Mouse (Mus musculus) MEL (cell line): ENCODE results near the gene Grb2. TPM values are rescaled to one million over a fixed set of nuclear protein-coding genes. Genes with fewer than 3 reads are reported as not detected.

ENCODE experiments used
- DNase-seq: peaks from one replicate; pipeline ENCODE4 v3.0.0; 2011; ENCODE audit warnings: low read depth, low spot score
- H3K27ac ChIP-seq: 2 replicates; pipeline ENCODE4 v1.5.1; 2012; ENCODE audit warnings: low read depth, mild to moderate bottlenecking, control low read depth, low read length, moderate library complexity; ENCODE audit not compliant: control insufficient read depth
- H3K27me3 ChIP-seq, 2 experiments: fragments of 150-350 bp in 1 of 2; sonication (generic) in 1 of 2; 2 replicates each; pipeline ENCODE4 v1.6.1; 2012; ENCODE audit warnings: low read length in 2 of 2, mild to moderate bottlenecking in 2 of 2, improper control_type of control experiment in 1 of 2, moderate library complexity in 1 of 2; ENCODE audit not compliant: insufficient read depth in 2 of 2, control insufficient read depth in 1 of 2
- H3K36me3 ChIP-seq, 2 experiments: 2 replicates each; pipeline ENCODE4 v1.6.1; 2012 to 2014; ENCODE audit warnings: low read length in 2 of 2, improper control_type of control experiment in 1 of 2, inconsistent platforms in 1 of 2, mild to moderate bottlenecking in 1 of 2; ENCODE audit not compliant: insufficient read depth in 2 of 2, control insufficient read depth in 1 of 2
- H3K4me1 ChIP-seq, 2 experiments: fragments of 150-350 bp in 1 of 2; sonication (generic) in 1 of 2; 2 replicates each; pipeline ENCODE4 v1.6.1; 2012; ENCODE audit warnings: low read length in 2 of 2, improper control_type of control experiment in 1 of 2, mild to moderate bottlenecking in 1 of 2; ENCODE audit not compliant: insufficient read depth in 2 of 2, control insufficient read depth in 1 of 2
- H3K4me3 ChIP-seq, 2 experiments: fragments of 150-350 bp in 1 of 2; sonication (generic) in 1 of 2; 2 replicates each; pipeline ENCODE4 v1.5.1; 2012; ENCODE audit warnings: low read depth in 2 of 2, low read length in 2 of 2, mild to moderate bottlenecking in 2 of 2, moderate library complexity in 2 of 2, control low read depth in 1 of 2, improper control_type of control experiment in 1 of 2; ENCODE audit not compliant: control insufficient read depth in 1 of 2, insufficient read depth in 1 of 2
- H3K79me2 ChIP-seq: 2 replicates; pipeline ENCODE4 v1.6.1; 2012; ENCODE audit warnings: mild to moderate bottlenecking, low read length, moderate library complexity; ENCODE audit not compliant: control insufficient read depth, poor library complexity, insufficient read depth
- H3K9ac ChIP-seq: 2 replicates; pipeline ENCODE4 v1.6.1; 2012; ENCODE audit warnings: low read depth, mild to moderate bottlenecking, control low read depth, low read length, moderate library complexity; ENCODE audit not compliant: control insufficient read depth, poor library complexity, severe bottlenecking
- H3K9me3 ChIP-seq: fragments of 150-350 bp; sonication (generic); replicated peaks from 2 replicates; pipeline ENCODE4 v1.6.1; 2012; ENCODE audit warnings: mild to moderate bottlenecking, low read length, improper control_type of control experiment, moderate library complexity; ENCODE audit not compliant: insufficient read depth
- CHD1 ChIP-seq: IDR thresholded peaks from 2 replicates; pipeline ENCODE4 v1.6.1; 2012; ENCODE audit warnings: low read depth, mild to moderate bottlenecking, inconsistent platforms, low read length, improper control_type of control experiment
- CHD2 ChIP-seq: IDR thresholded peaks from 2 replicates; pipeline ENCODE4 v1.6.1; 2011; ENCODE audit warnings: low read length, improper control_type of control experiment
- CTCF ChIP-seq, 3 experiments: IDR thresholded peaks in 2 of 3; conservative IDR thresholded peaks in 1 of 3; 2 replicates each; pipeline ENCODE4 v1.5.1; 2011 to 2012; ENCODE audit warnings: low read length in 3 of 3, low read depth in 2 of 3, mild to moderate bottlenecking in 2 of 3, improper control_type of control experiment in 1 of 3, inconsistent platforms in 1 of 3, mixed read lengths in 1 of 3, moderate library complexity in 1 of 3; ENCODE audit not compliant: control insufficient read depth in 1 of 3, insufficient read depth in 1 of 3, poor library complexity in 1 of 3, severe bottlenecking in 1 of 3
- E2F4 ChIP-seq: IDR thresholded peaks from 2 replicates; pipeline ENCODE4 v1.6.1; 2011; ENCODE audit warnings: low read depth, low read length, improper control_type of control experiment, borderline replicate concordance
- ELF1 ChIP-seq: IDR thresholded peaks from 2 replicates; pipeline ENCODE4 v1.6.1; 2014; ENCODE audit warnings: low read depth, mild to moderate bottlenecking, inconsistent platforms, low read length, improper control_type of control experiment, moderate library complexity
- ETS1 ChIP-seq: IDR thresholded peaks from 2 replicates; pipeline ENCODE4 v1.6.1; 2012; ENCODE audit warnings: low read depth, mild to moderate bottlenecking, inconsistent platforms, low read length, improper control_type of control experiment, moderate library complexity
- GATA1 ChIP-seq: IDR thresholded peaks from 2 replicates; pipeline ENCODE4 v1.6.1; 2011; ENCODE audit warnings: low read depth, low read length, improper control_type of control experiment
- HCFC1 ChIP-seq: IDR thresholded peaks from 2 replicates; pipeline ENCODE4 v1.6.1; 2012; ENCODE audit warnings: low read depth, mild to moderate bottlenecking, inconsistent platforms, low read length, improper control_type of control experiment, moderate library complexity
- JUND ChIP-seq: IDR thresholded peaks from 2 replicates; pipeline ENCODE4 v1.6.1; 2011; ENCODE audit warnings: low read depth, mild to moderate bottlenecking, improper control_type of control experiment, low read length
- MAFK ChIP-seq: IDR thresholded peaks from 2 replicates; pipeline ENCODE4 v1.6.1; 2011; ENCODE audit warnings: low read depth, mild to moderate bottlenecking, low read length, improper control_type of control experiment, borderline replicate concordance
- MAX ChIP-seq: IDR thresholded peaks from 2 replicates; pipeline ENCODE4 v1.6.1; 2011; ENCODE audit warnings: low read length, improper control_type of control experiment
- MEF2A ChIP-seq: IDR thresholded peaks from 2 replicates; pipeline ENCODE4 v1.6.1; 2014; ENCODE audit warnings: low read depth, mild to moderate bottlenecking, inconsistent platforms, low read length, improper control_type of control experiment; ENCODE audit not compliant: poor library complexity, insufficient replicate concordance, severe bottlenecking; ENCODE audit errors: extremely low read depth
- MXI1 ChIP-seq: IDR thresholded peaks from 2 replicates; pipeline ENCODE4 v1.6.1; 2011; ENCODE audit warnings: mild to moderate bottlenecking, low read depth, low read length, improper control_type of control experiment
- MYB ChIP-seq: IDR thresholded peaks from 2 replicates; pipeline ENCODE4 v1.6.1; 2011; ENCODE audit warnings: mild to moderate bottlenecking, low read depth, low read length, improper control_type of control experiment
- MYC ChIP-seq: IDR thresholded peaks from 2 replicates; pipeline ENCODE4 v1.6.1; 2011; ENCODE audit warnings: low read depth, mild to moderate bottlenecking, low read length, improper control_type of control experiment, moderate library complexity
- NRF1 ChIP-seq: IDR thresholded peaks from 2 replicates; pipeline ENCODE4 v1.6.1; 2014; ENCODE audit warnings: low read depth, mild to moderate bottlenecking, inconsistent platforms, low read length, improper control_type of control experiment, moderate library complexity; ENCODE audit not compliant: poor library complexity, insufficient read depth, severe bottlenecking
- POLR2A ChIP-seq, 2 experiments: IDR thresholded peaks; 2 replicates each; pipeline ENCODE4 v1.6.1; 2011 to 2012; ENCODE audit warnings: low read length in 2 of 2, mild to moderate bottlenecking in 2 of 2, control low read depth in 1 of 2, improper control_type of control experiment in 1 of 2, low read depth in 1 of 2, moderate library complexity in 1 of 2; ENCODE audit not compliant: control insufficient read depth in 1 of 2, insufficient read depth in 1 of 2, poor library complexity in 1 of 2
- POLR2AphosphoS2 ChIP-seq: IDR thresholded peaks from 2 replicates; pipeline ENCODE4 v1.6.1; 2011; ENCODE audit warnings: low read length, improper control_type of control experiment
- POLR2AphosphoS5 ChIP-seq: IDR thresholded peaks from 2 replicates; pipeline ENCODE4 v1.6.1; 2012; ENCODE audit warnings: low read depth, borderline replicate concordance, mild to moderate bottlenecking, inconsistent platforms, low read length, moderate library complexity, mixed read lengths
- RAD21 ChIP-seq: IDR thresholded peaks from 2 replicates; pipeline ENCODE4 v1.6.1; 2011; ENCODE audit warnings: mild to moderate bottlenecking, low read depth, low read length, improper control_type of control experiment
- SIN3A ChIP-seq: IDR thresholded peaks from 2 replicates; pipeline ENCODE4 v1.6.1; 2012; ENCODE audit warnings: low read length, improper control_type of control experiment, inconsistent platforms
- TCF12 ChIP-seq: IDR thresholded peaks from 2 replicates; pipeline ENCODE4 v1.6.1; 2014; ENCODE audit warnings: low read depth, mild to moderate bottlenecking, inconsistent platforms, low read length, improper control_type of control experiment, moderate library complexity
- UBTF ChIP-seq: IDR thresholded peaks from 2 replicates; pipeline ENCODE4 v1.6.1; 2012; ENCODE audit warnings: low read depth, mild to moderate bottlenecking, inconsistent platforms, low read length, improper control_type of control experiment, moderate library complexity, borderline replicate concordance; ENCODE audit not compliant: insufficient read depth
- USF1 ChIP-seq: IDR thresholded peaks from 2 replicates; pipeline ENCODE4 v1.6.1; 2014; ENCODE audit warnings: low read depth, mild to moderate bottlenecking, inconsistent platforms, low read length, improper control_type of control experiment, moderate library complexity
- USF2 ChIP-seq, 2 experiments: IDR thresholded peaks; 2 replicates each; pipeline ENCODE4 v1.6.1; 2011 to 2012; ENCODE audit warnings: improper control_type of control experiment in 2 of 2, low read length in 2 of 2, borderline replicate concordance in 1 of 2, inconsistent platforms in 1 of 2, low read depth in 1 of 2, mild to moderate bottlenecking in 1 of 2; ENCODE audit not compliant: insufficient read depth in 1 of 2
- ZKSCAN1 ChIP-seq: IDR thresholded peaks from 2 replicates; pipeline ENCODE4 v1.6.1; 2012; ENCODE audit warnings: low read depth, mild to moderate bottlenecking, inconsistent platforms, low read length, improper control_type of control experiment, moderate library complexity
- ZMIZ1 ChIP-seq: IDR thresholded peaks from 2 replicates; pipeline ENCODE4 v1.6.1; 2012; ENCODE audit warnings: low read depth, mild to moderate bottlenecking, inconsistent platforms, low read length, improper control_type of control experiment, moderate library complexity
- polyA plus RNA-seq, 2 experiments: library from polyadenylated mRNA; stranded (reverse) in 1 of 2; unstranded in 1 of 2; fragments of >175 nt in 1 of 2; fragments of >200 nt in 1 of 2; gene quantifications; 2 replicates each; pipeline versions ENCODE4 v1.2.1 to v1.2.4; 2012; ENCODE audit warnings: low replicate concordance in 2 of 2, low read depth in 1 of 2; ENCODE audit not compliant: insufficient read length in 2 of 2, insufficient read depth in 1 of 2, missing spikeins in 1 of 2
- total RNA-seq: library from RNA; depleted of rRNA; stranded (reverse); fragments of 300-350 nt; gene quantifications from 2 replicates; pipeline ENCODE4 v1.2.3, GENCODE M21; 2012

Grb2 gene
- total and polyA plus RNA-seq, 3 experiments = 75.3 to 261 TPM; not detected in 1

- H3K9me3 ChIP-seq = no peaks in the 10 kb centered on the region
- peaks cover 0 to 9% of the 10 kb centered on the region in 2 experiments; a peak in 2 of 4 replicates for H3K36me3 ChIP-seq
- H3K79me2 ChIP-seq = peaks cover 21% of the 10 kb centered on the region
- H3K27ac ChIP-seq = peak overlapping the region; percentile 83
- peaks cover 6 to 29% of the 10 kb centered on the region in 2 experiments for H3K4me1 ChIP-seq
- DNase-seq = peak; percentile 64
- peak overlapping the region; percentile 56 to 58 for H3K4me3 ChIP-seq
- TF ChIP-seq ZMIZ1 (no peak), USF1 (no peak), CHD1 (no peak), TCF12 (no peak; the same call in 1 of the 2 replicates), JUND (no peak), E2F4 (no peak), POLR2A (IDR thresholded peaks at IDR 0.05; ENCODE audit: control insufficient read depth in 1 of 2, insufficient read depth in 1 of 2, low read depth in 1 of 2, low read length in 2 of 2, poor library complexity in 1 of 2) (0 out of 4 replicates have a peak, but pooled peaks of 1 of the 2 experiments have one; percentile 7), ZKSCAN1 (no peak), GATA1 (0 out of 2 replicates have a peak, but pooled peaks have one; percentile 4), NRF1 (no peak), UBTF (no peak), ETS1 (no peak), MXI1 (no peak), MYC (no peak), MAX (no peak), ELF1 (no peak), POLR2AphosphoS5 (no peak), MYB (no peak), HCFC1 (no peak), MAFK (no peak), POLR2AphosphoS2 (0 out of 2 replicates have a peak, but pooled peaks have one; percentile 0), MEF2A (no peak), CTCF (IDR thresholded peaks at IDR 0.05 in 2 of 3, conservative IDR thresholded peaks at IDR 0.05 in 1 of 3; ENCODE audit: control insufficient read depth in 1 of 3, insufficient read depth in 1 of 3, low read depth in 2 of 3, low read length in 3 of 3, poor library complexity in 1 of 3, severe bottlenecking in 1 of 3) (no peak), CHD2 (no peak), SIN3A (no peak), RAD21 (no peak), USF2 (IDR thresholded peaks at IDR 0.05; ENCODE audit: borderline replicate concordance in 1 of 2, insufficient read depth in 1 of 2, low read depth in 1 of 2, low read length in 2 of 2) (no peak)
- no peaks in the 10 kb centered on the region for H3K27me3 ChIP-seq
- H3K9ac ChIP-seq = peak overlapping the region; percentile 75
These were observed 79.8 kb downstream of the Grb2 start for GRCm38 (mm10) chr11:115628465-115629101.
